Mouse (Mus musculus) midbrain, embryonic 16.5 days (tissue): ENCODE measurements around the gene Pdzd7. TPM values are rescaled to one million over a fixed set of nuclear protein-coding genes. Genes with fewer than 3 reads are reported as not detected.
A peak's percentile ranks its signal among the peaks of the same experiment; 100 is the strongest.

Experiments used
- ATAC-seq: fragments of 200-750 bp; cut with Nextera tagmentation; 2 replicates; pipeline ENCODE4 v1.8.0; 2017; ENCODE audit warnings: moderate TSS enrichment
- H3K27ac ChIP-seq: fragments of 300-500 bp; sonication (generic); 2 replicates; pipeline ENCODE4 v1.5.1; 2014; ENCODE audit warnings: mild to moderate bottlenecking, low read length, mixed read lengths
- H3K27me3 ChIP-seq: fragments of 300-500 bp; sonication (generic); 2 replicates; pipeline ENCODE4 v1.6.1; 2014; ENCODE audit warnings: low read depth, low read length, mixed read lengths; ENCODE audit not compliant: control insufficient read depth, insufficient read depth
- H3K36me3 ChIP-seq: fragments of 300-500 bp; sonication (generic); 2 replicates; pipeline ENCODE4 v1.6.1; 2014; ENCODE audit warnings: mild to moderate bottlenecking, low read length, moderate library complexity, mixed read lengths; ENCODE audit not compliant: control insufficient read depth, insufficient read depth
- H3K4me1 ChIP-seq: fragments of 300-500 bp; sonication (generic); 2 replicates; pipeline ENCODE4 v1.6.1; 2014; ENCODE audit warnings: mild to moderate bottlenecking, low read length, mixed read lengths; ENCODE audit not compliant: control insufficient read depth, insufficient read depth
- H3K4me2 ChIP-seq: fragments of 300-500 bp; sonication (generic); 2 replicates; pipeline ENCODE4 v1.6.1; 2014; ENCODE audit warnings: mild to moderate bottlenecking, low read length, mixed read lengths
- H3K4me3 ChIP-seq: fragments of 300-500 bp; sonication (generic); 2 replicates; pipeline ENCODE4 v1.5.1; 2014; ENCODE audit warnings: low read depth, mild to moderate bottlenecking, low read length, moderate library complexity, mixed read lengths
- H3K9ac ChIP-seq: fragments of 300-500 bp; sonication (generic); 2 replicates; pipeline ENCODE4 v1.6.1; 2014; ENCODE audit warnings: low read depth, low read length, mixed read lengths
- H3K9me3 ChIP-seq: fragments of 300-500 bp; sonication (generic); replicated peaks from 2 replicates; pipeline ENCODE4 v1.6.1; 2014; ENCODE audit warnings: mild to moderate bottlenecking, low read length, mixed read lengths; ENCODE audit not compliant: control insufficient read depth, poor library complexity, severe bottlenecking
- WGBS: fragments of 180-500 bp; shearing (Covaris S2); extraction: QIAGEN DNeasy Blood & Tissue Kit; methylation state at CpG from one replicate; pipeline ENCODE4 v1.1.7; 2014; 5-methylcytosine and 5-hydroxymethylcytosine counted together
- polyA plus RNA-seq: library from polyadenylated mRNA; unstranded; fragments of >200 nt; fragmentation: Nextera tagmentation; extraction: Ambion mirVana; gene quantifications from 2 replicates; pipeline ENCODE4 v1.2.1, GENCODE M21; 2015

The Pdzd7 gene
- polyA plus RNA-seq, 1 experiment from 2014 or later, result 3.9 TPM

DNA sequence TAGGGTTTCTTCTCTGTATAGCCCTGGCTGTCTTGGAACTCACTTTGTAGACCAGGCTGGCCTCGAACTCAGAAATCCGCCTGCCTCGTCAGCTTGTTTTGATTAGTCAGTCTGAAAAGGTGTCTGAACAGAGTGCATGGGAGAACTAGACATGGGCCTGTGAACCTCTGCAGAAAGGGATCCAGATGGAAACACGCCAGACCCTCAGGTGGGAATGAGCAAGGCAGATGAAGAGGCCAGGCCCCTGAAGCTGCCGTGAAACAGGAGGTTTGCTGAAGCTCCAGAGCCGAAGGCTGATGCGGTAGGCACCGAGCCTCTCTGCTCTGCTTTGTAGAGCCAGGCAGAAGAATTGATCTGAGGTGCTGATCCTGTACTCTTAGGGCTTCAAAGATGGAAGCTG, 33.3 kb downstream of the Pdzd7 start:
- no peak overlapping the region for H3K4me3 ChIP-seq
- WGBS, result 73% methylated on average over 8 of the region's 8 CpGs
- peak overlapping the region; percentile 73 for H3K27ac ChIP-seq
- no peak overlapping the region for H3K4me2 ChIP-seq
- H3K9ac ChIP-seq, result 0 out of 2 replicates have a peak overlapping the region, but pooled peaks have one; percentile 38
- peaks cover 28% of the 10 kb centered on the region for H3K4me1 ChIP-seq
- no peaks in the 10 kb centered on the region for H3K27me3 ChIP-seq
- no peaks in the 10 kb centered on the region for H3K9me3 ChIP-seq
- peaks cover 8% of the 10 kb centered on the region for H3K36me3 ChIP-seq
- no peak for ATAC-seq

DNA sequence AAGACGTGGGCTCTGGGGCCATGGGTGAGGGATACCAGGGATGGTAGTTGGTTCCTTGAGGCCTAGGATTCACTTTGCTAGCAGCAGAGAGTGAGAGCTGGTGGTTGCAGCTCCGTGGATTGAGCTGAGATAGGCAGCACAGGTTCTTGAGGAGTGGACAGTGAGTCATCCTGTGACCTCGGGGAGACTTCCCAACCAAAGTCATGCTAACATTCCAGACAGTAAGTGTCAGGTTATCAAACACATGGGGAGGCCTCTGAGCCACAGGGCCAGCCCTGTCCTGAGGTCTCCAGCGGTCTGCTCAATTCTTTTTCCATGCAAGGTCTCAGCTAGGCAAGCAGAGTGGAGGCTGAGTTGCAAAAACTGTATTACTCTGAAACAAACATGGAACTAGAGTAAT, 34.9 kb downstream of the Pdzd7 start:
- Histone ChIP-seq H3K27me3 (no peaks in the 10 kb centered on the region), H3K9ac (no peak overlapping the region), H3K4me3 (no peak overlapping the region), H3K36me3 (peaks cover 8% of the 10 kb centered on the region), H3K9me3 (no peaks in the 10 kb centered on the region), H3K27ac (no peak overlapping the region), H3K4me2 (no peak overlapping the region), H3K4me1 (peaks cover 18% of the 10 kb centered on the region)
- ATAC-seq, result no peak
- 93% methylated on average over 4 of the region's 4 CpGs for WGBS

DNA sequence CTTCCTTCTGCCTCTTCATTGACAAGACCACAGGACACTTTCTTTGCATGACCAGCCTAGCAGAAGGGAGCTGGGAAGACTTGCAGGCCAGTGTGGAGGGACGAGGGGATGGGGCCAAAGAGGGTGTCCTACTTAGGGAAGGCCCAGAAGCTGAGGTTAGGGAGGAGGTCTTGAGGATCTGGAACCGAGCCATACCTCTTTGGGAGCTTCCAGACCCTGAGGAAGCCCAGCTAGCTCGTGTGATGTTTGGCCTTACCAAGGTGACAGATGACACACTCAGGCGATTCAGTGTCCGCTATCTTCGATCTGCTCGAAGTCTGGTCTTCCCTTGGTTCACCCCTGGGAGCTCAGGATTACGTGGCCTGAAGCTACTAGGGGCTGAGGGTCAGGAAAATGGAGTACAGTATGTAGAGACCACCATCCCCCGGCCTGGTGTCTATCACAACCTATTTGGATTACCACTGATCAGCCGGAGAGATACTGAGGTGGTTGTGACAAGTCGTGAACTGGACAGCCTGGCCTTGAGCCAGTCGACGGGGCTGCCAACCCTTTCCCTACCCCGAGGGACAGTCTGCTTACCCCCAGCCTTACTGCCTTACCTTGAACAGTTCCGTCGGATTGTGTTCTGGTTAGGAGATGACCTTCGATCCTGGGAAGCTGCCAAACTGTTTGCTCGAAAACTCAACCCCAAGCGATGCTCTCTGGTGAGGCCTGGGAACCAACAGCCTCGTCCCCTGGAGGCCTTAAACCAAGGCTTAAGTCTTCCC, 37.9 kb downstream of the Pdzd7 start:
- Histone ChIP-seq H3K9ac (peak overlapping the region; percentile 91; the same call in 1 of the 2 replicates), H3K4me3 (peak overlapping the region; percentile 94), H3K9me3 (no peaks in the 10 kb centered on the region), H3K27me3 (no peaks in the 10 kb centered on the region), H3K36me3 (peaks cover 14% of the 10 kb centered on the region), H3K4me2 (peak overlapping the region; percentile 87), H3K27ac (peak overlapping the region; percentile 87; the same call in 1 of the 2 replicates), H3K4me1 (peaks cover 15% of the 10 kb centered on the region)
- ATAC-seq, result no peak
- 94% methylated on average over 20 of the region's 20 CpGs for WGBS

DNA sequence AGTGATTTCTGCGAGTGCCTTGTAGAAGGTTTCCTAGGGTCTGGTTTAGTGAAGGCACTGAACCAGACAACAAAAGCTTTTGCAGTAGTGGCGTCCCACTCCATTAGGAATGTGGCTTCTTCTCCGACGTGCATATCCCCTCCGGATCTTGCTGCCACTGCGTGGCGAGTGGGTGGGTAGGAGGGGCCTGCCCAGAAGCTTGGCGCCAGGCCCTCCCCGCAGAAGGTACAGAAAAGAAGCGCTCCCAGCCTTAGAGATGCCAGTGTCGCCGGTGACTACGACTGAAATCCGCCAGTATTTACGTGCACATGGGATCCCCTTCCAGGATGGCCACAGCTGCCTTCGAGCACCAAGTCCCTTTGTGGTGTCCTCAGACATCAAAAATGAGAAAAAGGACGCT, 38.5 kb downstream of the Pdzd7 start:
- Histone ChIP-seq H3K36me3 (peaks cover 14% of the 10 kb centered on the region), H3K9ac (peak overlapping the region; percentile 91), H3K4me3 (peak overlapping the region; percentile 94), H3K27ac (peak overlapping the region; percentile 87), H3K4me2 (peak overlapping the region; percentile 87), H3K9me3 (no peaks in the 10 kb centered on the region), H3K27me3 (no peaks in the 10 kb centered on the region), H3K4me1 (peaks cover 15% of the 10 kb centered on the region)
- no peak for ATAC-seq
- 41% methylated on average over 17 of the region's 17 CpGs for WGBS

DNA sequence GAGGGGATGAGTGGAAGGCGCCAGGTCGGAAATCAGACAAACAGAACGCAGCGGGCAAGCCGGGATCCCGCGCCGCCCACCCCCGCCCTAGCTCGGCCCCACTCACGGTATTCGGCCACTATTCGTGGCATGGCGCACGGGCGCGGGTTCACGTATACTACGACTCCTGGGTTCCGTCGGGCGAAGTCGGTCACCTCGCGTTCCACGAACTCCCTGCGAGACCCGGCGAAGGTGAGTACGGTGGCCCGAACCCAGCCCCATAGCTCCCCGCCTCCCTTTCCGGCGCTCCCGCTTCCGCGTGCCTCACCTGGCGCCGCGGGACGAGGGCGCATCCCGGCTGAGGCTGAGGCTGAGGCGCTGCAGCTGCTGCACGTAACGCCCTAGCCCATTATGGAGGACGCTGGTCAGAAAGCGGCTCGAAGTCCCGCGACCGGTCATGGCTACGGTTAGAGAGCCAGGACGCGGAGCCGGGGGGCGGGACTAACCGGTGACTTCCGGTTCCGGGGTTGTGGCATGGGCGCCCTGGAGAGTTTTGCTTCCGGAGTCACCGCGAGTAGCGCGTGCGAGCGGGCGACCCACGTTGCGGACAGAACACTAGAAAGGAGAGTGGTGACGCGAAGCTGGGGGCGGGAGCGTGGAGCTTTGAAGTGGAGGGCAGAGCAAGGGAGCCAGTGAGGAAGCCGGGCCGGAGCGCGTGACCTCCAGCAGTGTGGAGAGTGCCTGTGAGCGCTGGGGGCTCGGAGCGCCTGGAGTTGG, 39.4 kb downstream of the Pdzd7 start, which contains the start of gene Mrpl43:
Gene Mrpl43 (minus strand): TSS at position 486 of the 756 bp plus-strand sequence.
- Histone ChIP-seq H3K4me1 (peaks cover 15% of the 10 kb centered on the region), H3K9me3 (no peaks in the 10 kb centered on the region), H3K4me3 (peak within 1 kb of the TSS; percentile 94), H3K27me3 (no peaks in the 10 kb centered on the region), H3K36me3 (peaks cover 14% of the 10 kb centered on the region), H3K4me2 (peak within 1 kb of the TSS; percentile 87), H3K27ac (peak within 1 kb of the TSS; percentile 87), H3K9ac (peak within 1 kb of the TSS; percentile 91)
- WGBS, result under 1% methylated on average over 77 of the region's 82 CpGs
- peak; percentile 93 for ATAC-seq

DNA sequence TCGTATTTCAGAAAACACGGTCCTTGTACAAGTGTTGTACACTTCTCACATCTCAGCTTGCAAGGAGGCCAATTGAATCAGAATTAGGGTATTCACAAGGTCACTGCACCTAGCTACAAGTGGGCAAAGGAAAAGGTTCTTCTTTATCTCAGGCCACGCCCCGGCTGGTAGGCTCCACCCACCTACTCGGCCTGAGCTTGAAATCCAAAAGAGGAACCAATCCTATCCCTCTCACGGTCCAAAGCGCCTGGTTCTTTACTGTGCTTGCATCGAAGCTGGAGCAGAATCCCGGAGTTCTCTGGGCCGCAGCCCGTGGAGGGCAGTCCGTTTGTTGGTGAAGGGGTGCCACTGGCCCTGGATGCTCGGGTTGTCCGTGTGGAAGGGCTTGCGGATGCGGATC, 40.1 kb downstream of the Pdzd7 start, which contains the start of gene Twnk:
Gene Twnk (plus strand): TSS at position 220 of the 400 bp plus-strand sequence.
- H3K36me3 ChIP-seq, result peaks cover 19% of the 10 kb centered on the region
- 8% methylated on average over 16 of the region's 16 CpGs for WGBS
- peaks cover 15% of the 10 kb centered on the region for H3K4me1 ChIP-seq
- H3K4me2 ChIP-seq, result peak within 1 kb of the TSS; percentile 87
- peak within 1 kb of the TSS; percentile 94 for H3K4me3 ChIP-seq
- H3K27me3 ChIP-seq, result no peaks in the 10 kb centered on the region
- ATAC-seq, result no peak
- H3K27ac ChIP-seq, result peak within 1 kb of the TSS; percentile 87
- H3K9me3 ChIP-seq, result no peaks in the 10 kb centered on the region
- peak within 1 kb of the TSS; percentile 91 for H3K9ac ChIP-seq

DNA sequence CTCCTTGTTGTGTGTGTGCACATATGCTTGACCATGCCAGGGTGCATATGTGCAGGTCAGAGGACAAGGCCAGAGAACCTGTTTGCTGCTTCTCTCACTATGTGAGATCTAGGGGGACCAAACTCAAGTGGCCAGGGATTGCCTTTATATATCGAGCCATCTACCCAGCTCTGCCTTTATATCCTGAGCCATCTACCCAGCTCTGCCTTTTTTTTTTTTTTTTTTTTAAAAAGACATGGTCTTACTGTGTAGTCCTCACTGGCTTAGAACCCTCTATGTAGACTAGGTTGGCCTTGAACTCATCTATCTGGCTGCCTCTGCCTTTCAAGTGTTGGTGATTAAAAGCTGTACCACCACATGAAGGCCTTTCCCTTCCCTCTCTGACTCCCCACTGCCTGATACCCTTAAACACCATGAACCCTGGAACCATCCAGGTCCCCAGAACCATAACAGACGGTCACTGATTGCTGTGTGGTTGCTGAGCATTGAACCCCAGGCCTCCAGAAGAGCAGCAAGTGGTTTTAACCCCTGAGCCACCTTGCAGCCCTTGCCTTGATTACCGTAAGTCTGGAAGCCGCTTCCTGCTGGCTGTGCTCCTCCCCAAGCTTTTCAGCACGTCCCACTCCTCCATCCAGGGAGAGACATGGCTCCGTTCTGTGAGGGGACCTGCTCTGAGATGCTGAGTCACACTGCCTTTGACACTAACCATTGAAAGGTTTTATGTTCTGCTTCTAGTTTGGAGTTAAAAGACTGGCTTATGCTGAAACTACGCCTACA, 41.6 kb downstream of the Pdzd7 start:
- no peak overlapping the region for H3K4me3 ChIP-seq
- no peaks in the 10 kb centered on the region for H3K9me3 ChIP-seq
- H3K9ac ChIP-seq, result no peak overlapping the region; the same call in 1 of the 2 replicates
- ATAC-seq, result no peak
- H3K27me3 ChIP-seq, result no peaks in the 10 kb centered on the region
- no peak overlapping the region for H3K4me2 ChIP-seq
- peaks cover 23% of the 10 kb centered on the region for H3K36me3 ChIP-seq
- no peak overlapping the region for H3K27ac ChIP-seq
- 84% methylated on average over 7 of the region's 7 CpGs for WGBS
- peaks cover 15% of the 10 kb centered on the region for H3K4me1 ChIP-seq

DNA sequence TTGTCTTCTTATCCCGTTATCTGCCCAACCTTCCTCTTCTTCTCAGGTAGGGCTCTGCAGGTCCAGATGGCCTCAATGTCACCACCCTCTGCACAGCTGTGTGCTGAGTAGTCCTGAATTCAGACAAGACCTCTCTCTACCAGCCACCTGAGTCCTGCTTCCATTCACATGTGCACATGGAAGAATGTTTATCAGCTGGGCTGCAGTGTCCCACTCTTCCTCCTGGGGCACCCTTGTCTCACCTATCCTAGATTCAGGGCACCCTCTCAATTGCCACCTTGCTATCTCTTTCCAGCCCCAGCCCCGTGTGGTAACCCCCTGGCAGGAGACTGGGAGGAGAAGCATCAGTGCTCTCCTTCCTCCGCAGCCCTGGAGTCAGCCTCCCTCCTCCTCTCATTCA, 43.2 kb downstream of the Pdzd7 start:
- Histone ChIP-seq H3K36me3 (peaks cover 39% of the 10 kb centered on the region), H3K4me1 (peaks cover 13% of the 10 kb centered on the region), H3K4me3 (no peak overlapping the region), H3K4me2 (no peak overlapping the region), H3K9ac (no peak overlapping the region), H3K27me3 (no peaks in the 10 kb centered on the region), H3K27ac (no peak overlapping the region), H3K9me3 (no peaks in the 10 kb centered on the region)
- 67% methylated on average over 3 of the region's 3 CpGs for WGBS
- ATAC-seq, result no peak
